Mouse (Mus musculus) MEL (cell line): Measurements from ENCODE around the gene Fmnl2. TPM values are rescaled to one million over a fixed set of nuclear protein-coding genes. Genes with fewer than 3 reads are reported as not detected.
A peak's percentile ranks its signal among the peaks of the same experiment; 100 is the strongest.

ENCODE experiments used
- DNase-seq: peaks from one replicate; pipeline ENCODE4 v3.0.0; 2011; ENCODE audit warnings: low read depth, low spot score
- H3K27ac ChIP-seq: 2 replicates; pipeline ENCODE4 v1.5.1; 2012; ENCODE audit warnings: low read depth, mild to moderate bottlenecking, control low read depth, low read length, moderate library complexity; ENCODE audit not compliant: control insufficient read depth
- H3K27me3 ChIP-seq, 2 experiments: fragments of 150-350 bp in 1 of 2; sonication (generic) in 1 of 2; 2 replicates each; pipeline ENCODE4 v1.6.1; 2012; ENCODE audit warnings: low read length in 2 of 2, mild to moderate bottlenecking in 2 of 2, improper control_type of control experiment in 1 of 2, moderate library complexity in 1 of 2; ENCODE audit not compliant: insufficient read depth in 2 of 2, control insufficient read depth in 1 of 2
- H3K36me3 ChIP-seq, 2 experiments: 2 replicates each; pipeline ENCODE4 v1.6.1; 2012 to 2014; ENCODE audit warnings: low read length in 2 of 2, improper control_type of control experiment in 1 of 2, inconsistent platforms in 1 of 2, mild to moderate bottlenecking in 1 of 2; ENCODE audit not compliant: insufficient read depth in 2 of 2, control insufficient read depth in 1 of 2
- H3K4me1 ChIP-seq, 2 experiments: fragments of 150-350 bp in 1 of 2; sonication (generic) in 1 of 2; 2 replicates each; pipeline ENCODE4 v1.6.1; 2012; ENCODE audit warnings: low read length in 2 of 2, improper control_type of control experiment in 1 of 2, mild to moderate bottlenecking in 1 of 2; ENCODE audit not compliant: insufficient read depth in 2 of 2, control insufficient read depth in 1 of 2
- H3K4me3 ChIP-seq, 2 experiments: fragments of 150-350 bp in 1 of 2; sonication (generic) in 1 of 2; 2 replicates each; pipeline ENCODE4 v1.5.1; 2012; ENCODE audit warnings: low read depth in 2 of 2, low read length in 2 of 2, mild to moderate bottlenecking in 2 of 2, moderate library complexity in 2 of 2, control low read depth in 1 of 2, improper control_type of control experiment in 1 of 2; ENCODE audit not compliant: control insufficient read depth in 1 of 2, insufficient read depth in 1 of 2
- H3K79me2 ChIP-seq: 2 replicates; pipeline ENCODE4 v1.6.1; 2012; ENCODE audit warnings: mild to moderate bottlenecking, low read length, moderate library complexity; ENCODE audit not compliant: control insufficient read depth, poor library complexity, insufficient read depth
- H3K9ac ChIP-seq: 2 replicates; pipeline ENCODE4 v1.6.1; 2012; ENCODE audit warnings: low read depth, mild to moderate bottlenecking, control low read depth, low read length, moderate library complexity; ENCODE audit not compliant: control insufficient read depth, poor library complexity, severe bottlenecking
- H3K9me3 ChIP-seq: fragments of 150-350 bp; sonication (generic); replicated peaks from 2 replicates; pipeline ENCODE4 v1.6.1; 2012; ENCODE audit warnings: mild to moderate bottlenecking, low read length, improper control_type of control experiment, moderate library complexity; ENCODE audit not compliant: insufficient read depth
- HCFC1 ChIP-seq: IDR thresholded peaks from 2 replicates; pipeline ENCODE4 v1.6.1; 2012; ENCODE audit warnings: low read depth, mild to moderate bottlenecking, inconsistent platforms, low read length, improper control_type of control experiment, moderate library complexity
- JUND ChIP-seq: IDR thresholded peaks from 2 replicates; pipeline ENCODE4 v1.6.1; 2011; ENCODE audit warnings: low read depth, mild to moderate bottlenecking, improper control_type of control experiment, low read length
- MEF2A ChIP-seq: IDR thresholded peaks from 2 replicates; pipeline ENCODE4 v1.6.1; 2014; ENCODE audit warnings: low read depth, mild to moderate bottlenecking, inconsistent platforms, low read length, improper control_type of control experiment; ENCODE audit not compliant: poor library complexity, insufficient replicate concordance, severe bottlenecking; ENCODE audit errors: extremely low read depth
- MXI1 ChIP-seq: IDR thresholded peaks from 2 replicates; pipeline ENCODE4 v1.6.1; 2011; ENCODE audit warnings: mild to moderate bottlenecking, low read depth, low read length, improper control_type of control experiment
- NRF1 ChIP-seq: IDR thresholded peaks from 2 replicates; pipeline ENCODE4 v1.6.1; 2014; ENCODE audit warnings: low read depth, mild to moderate bottlenecking, inconsistent platforms, low read length, improper control_type of control experiment, moderate library complexity; ENCODE audit not compliant: poor library complexity, insufficient read depth, severe bottlenecking
- POLR2A ChIP-seq, 2 experiments: IDR thresholded peaks; 2 replicates each; pipeline ENCODE4 v1.6.1; 2011 to 2012; ENCODE audit warnings: low read length in 2 of 2, mild to moderate bottlenecking in 2 of 2, control low read depth in 1 of 2, improper control_type of control experiment in 1 of 2, low read depth in 1 of 2, moderate library complexity in 1 of 2; ENCODE audit not compliant: control insufficient read depth in 1 of 2, insufficient read depth in 1 of 2, poor library complexity in 1 of 2
- SMC3 ChIP-seq: IDR thresholded peaks from 2 replicates; pipeline ENCODE4 v1.6.1; 2011; ENCODE audit warnings: low read depth, low read length, improper control_type of control experiment
- polyA plus RNA-seq, 2 experiments: library from polyadenylated mRNA; stranded (reverse) in 1 of 2; unstranded in 1 of 2; fragments of >175 nt in 1 of 2; fragments of >200 nt in 1 of 2; gene quantifications; 2 replicates each; pipeline versions ENCODE4 v1.2.1 to v1.2.4; 2012; ENCODE audit warnings: low replicate concordance in 2 of 2, low read depth in 1 of 2; ENCODE audit not compliant: insufficient read length in 2 of 2, insufficient read depth in 1 of 2, missing spikeins in 1 of 2
- total RNA-seq: library from RNA; depleted of rRNA; stranded (reverse); fragments of 300-350 nt; gene quantifications from 2 replicates; pipeline ENCODE4 v1.2.3, GENCODE M21; 2012; rRNA removed

Fmnl2 gene
- total RNA-seq: not detected in 2 replicates
- not detected for polyA plus RNA-seq

GRCm38 (mm10) chr2:52857611-52858528, at the start of gene Fmnl2:
TSS of gene Fmnl2 (plus strand) at chr2:52857860.
- no peaks in the 10 kb centered on the region for H3K79me2 ChIP-seq
- no peak for DNase-seq
- H3K4me3 ChIP-seq: no peak within 1 kb of the TSS
- H3K4me1 ChIP-seq: no peaks in the 10 kb centered on the region
- no peaks in the 10 kb centered on the region for H3K36me3 ChIP-seq
- no peaks in the 10 kb centered on the region for H3K27me3 ChIP-seq
- TF ChIP-seq POLR2A (IDR thresholded peaks at IDR 0.05; ENCODE audit: control insufficient read depth in 1 of 2, insufficient read depth in 1 of 2, low read depth in 1 of 2, low read length in 2 of 2, poor library complexity in 1 of 2): 0 out of 4 replicates have a peak, but pooled peaks of 1 of the 2 experiments have one; percentile 14
- TF ChIP-seq NRF1: no peak
- no peak within 1 kb of the TSS for H3K27ac ChIP-seq
- H3K9me3 ChIP-seq: no peaks in the 10 kb centered on the region
- no peak within 1 kb of the TSS for H3K9ac ChIP-seq

GRCm38 (mm10) chr2:52809988-52810387, 47.7 kb upstream of the Fmnl2 start:
- Histone ChIP-seq H3K4me3 (no peak overlapping the region), H3K27me3 (no peaks in the 10 kb centered on the region), H3K9me3 (no peaks in the 10 kb centered on the region), H3K9ac (no peak overlapping the region), H3K4me1 (no peaks in the 10 kb centered on the region), H3K36me3 (no peaks in the 10 kb centered on the region), H3K27ac (no peak overlapping the region), H3K79me2 (no peaks in the 10 kb centered on the region)
- no peak for DNase-seq
- TF ChIP-seq SMC3 (no peak), HCFC1 (no peak), JUND (no peak), MEF2A (no peak)

- Histone ChIP-seq H3K9me3 (no peaks in the 10 kb centered on the region), H3K27ac (no peak overlapping the region), H3K27me3 (no peaks in the 10 kb centered on the region), H3K4me3 (no peak overlapping the region), H3K36me3 (no peaks in the 10 kb centered on the region), H3K79me2 (no peaks in the 10 kb centered on the region), H3K9ac (no peak overlapping the region), H3K4me1 (no peaks in the 10 kb centered on the region)
- DNase-seq: no peak
- TF ChIP-seq MXI1: no peak
Observed at GRCm38 (mm10) chr2:52811691-52812090, 46.0 kb upstream of the Fmnl2 start.
